Mouse (Mus musculus) hindbrain, embryonic 15.5 days (tissue): ENCODE results near the gene Gm10912. TPM values are rescaled to one million over a fixed set of nuclear protein-coding genes. Genes with fewer than 3 reads are reported as not detected.
A peak's percentile ranks its signal among the peaks of the same experiment; 100 is the strongest.
"Not testable (repeated sequence)": the region's sequence is repeated elsewhere in the genome, so short reads cannot be mapped to it uniquely, and the experiment has no call there.

Experiments used
- ATAC-seq: fragments of 200-750 bp; cut with Nextera tagmentation; 2 replicates; pipeline ENCODE4 v1.8.0; 2017; ENCODE audit warnings: low read depth, moderate number of reproducible peaks, moderate TSS enrichment; ENCODE audit not compliant: low FRiP score
- H3K27ac ChIP-seq: fragments of 300-500 bp; sonication (generic); replicated peaks from 2 replicates; pipeline ENCODE4 v1.5.1; 2015; ENCODE audit warnings: mild to moderate bottlenecking, inconsistent platforms
- H3K27me3 ChIP-seq: fragments of 300-500 bp; sonication (generic); 2 replicates; pipeline ENCODE4 v1.6.1; 2015; ENCODE audit warnings: control low read depth, inconsistent platforms
- H3K36me3 ChIP-seq: fragments of 300-500 bp; sonication (generic); 2 replicates; pipeline ENCODE4 v1.6.1; 2015; ENCODE audit warnings: control low read depth, inconsistent platforms
- H3K4me1 ChIP-seq: fragments of 300-500 bp; sonication (generic); replicated peaks from 2 replicates; pipeline ENCODE4 v1.6.1; 2015; ENCODE audit warnings: control low read depth, inconsistent platforms
- H3K4me2 ChIP-seq: fragments of 300-500 bp; sonication (generic); 2 replicates; pipeline ENCODE4 v1.6.1; 2015; ENCODE audit warnings: moderate library complexity, mild to moderate bottlenecking, inconsistent platforms
- H3K4me3 ChIP-seq: fragments of 300-500 bp; sonication (generic); 2 replicates; pipeline ENCODE4 v1.5.1; 2015; ENCODE audit warnings: mild to moderate bottlenecking, inconsistent platforms
- H3K9ac ChIP-seq: fragments of 300-500 bp; sonication (generic); 2 replicates; pipeline ENCODE4 v1.6.1; 2015; ENCODE audit warnings: inconsistent platforms
- H3K9me3 ChIP-seq: fragments of 300-500 bp; sonication (generic); 2 replicates; pipeline ENCODE4 v1.6.1; 2016; ENCODE audit warnings: control low read depth, inconsistent platforms
- WGBS: fragments of 180-500 bp; shearing (Covaris S2); methylation state at CpG from one replicate; pipeline ENCODE4 v1.1.7; 2015; 5-methylcytosine and 5-hydroxymethylcytosine counted together
- polyA plus RNA-seq: library from polyadenylated mRNA; unstranded; fragments of >200 nt; fragmentation: Nextera tagmentation; extraction: Ambion mirVana; gene quantifications from 2 replicates; pipeline ENCODE4 v1.2.1, GENCODE M21; 2015

Gm10912 gene
- not detected in 2 replicates for polyA plus RNA-seq

- not testable (repeated sequence) for H3K36me3 ChIP-seq, H3K9ac ChIP-seq, H3K27ac ChIP-seq, H3K4me3 ChIP-seq, H3K27me3 ChIP-seq, H3K4me2 ChIP-seq, ATAC-seq, H3K9me3 ChIP-seq, H3K4me1 ChIP-seq
- WGBS = 90% methylated on average over 6 of the region's 6 CpGs
Measured at GRCm38 (mm10) chr2:104065526-104065925, at the start of gene Gm10912. Gm10912 (plus strand) TSS chr2:104065826.

- Histone ChIP-seq H3K27ac (no peak overlapping the region), H3K4me2 (no peak overlapping the region), H3K9ac (no peak overlapping the region), H3K4me1 (no peaks in the 10 kb centered on the region; the same call in 1 of the 2 replicates), H3K4me3 (no peak overlapping the region), H3K27me3 (no peaks in the 10 kb centered on the region), H3K36me3 (no peaks in the 10 kb centered on the region), H3K9me3 (no peaks in the 10 kb centered on the region)
- 87% methylated on average over 7 of the region's 7 CpGs for WGBS
- no peak for ATAC-seq
Measured at GRCm38 (mm10) chr2:104023096-104023495, 42.5 kb upstream of the Gm10912 start.

GRCm38 (mm10) chr2:104024656-104025055, 41.0 kb upstream of the Gm10912 start:
- WGBS = 87% methylated on average over 4 of the region's 4 CpGs
- no peaks in the 10 kb centered on the region for H3K27me3 ChIP-seq
- ATAC-seq = no peak

GRCm38 (mm10) chr2:104027458-104028138, 38.0 kb upstream of the Gm10912 start, which contains the start of gene Fbxo3:
Fbxo3 (plus strand) TSS chr2:104027721.
- peak; percentile 96 for ATAC-seq

More at GRCm38 (mm10) chr2:104024656-104025055, 41.0 kb upstream of the Gm10912 start:
- H3K36me3 ChIP-seq = no peaks in the 10 kb centered on the region
- no peak overlapping the region for H3K9ac ChIP-seq
- H3K9me3 ChIP-seq = no peaks in the 10 kb centered on the region
- H3K4me3 ChIP-seq = no peak overlapping the region
- H3K27ac ChIP-seq = no peak overlapping the region
- no peak overlapping the region for H3K4me2 ChIP-seq
- H3K4me1 ChIP-seq = peaks cover 15% of the 10 kb centered on the region

GRCm38 (mm10) chr2:104028139-104028723, 37.4 kb upstream of the Gm10912 start, which contains the start of gene 4931422A03Rik:
4931422A03Rik (minus strand) TSS chr2:104028361.
- Histone ChIP-seq H3K4me2 (peak within 1 kb of the TSS; percentile 78), H3K9ac (peak within 1 kb of the TSS; percentile 99), H3K36me3 (peaks cover 6% of the 10 kb centered on the region), H3K27me3 (no peaks in the 10 kb centered on the region), H3K27ac (peak within 1 kb of the TSS; percentile 75), H3K4me3 (peak within 1 kb of the TSS; percentile 95), H3K9me3 (no peaks in the 10 kb centered on the region), H3K4me1 (peaks cover 23% of the 10 kb centered on the region)
- peak; percentile 66 for ATAC-seq
- WGBS = under 1% methylated on average over 32 of the region's 32 CpGs

More at GRCm38 (mm10) chr2:104027458-104028138, 38.0 kb upstream of the Gm10912 start, which contains the start of gene Fbxo3:
- Histone ChIP-seq H3K27ac (peak within 1 kb of the TSS; percentile 75), H3K27me3 (no peaks in the 10 kb centered on the region), H3K4me1 (peaks cover 23% of the 10 kb centered on the region), H3K36me3 (peaks cover 6% of the 10 kb centered on the region), H3K9me3 (no peaks in the 10 kb centered on the region), H3K4me3 (peak within 1 kb of the TSS; percentile 95), H3K9ac (peak within 1 kb of the TSS; percentile 99), H3K4me2 (peak within 1 kb of the TSS; percentile 78)
- WGBS = 1% methylated on average over 39 of the region's 44 CpGs

- Histone ChIP-seq H3K27me3 (no peaks in the 10 kb centered on the region), H3K4me2 (peak overlapping the region; percentile 78), H3K36me3 (peaks cover 12% of the 10 kb centered on the region), H3K27ac (no peak overlapping the region), H3K9me3 (no peaks in the 10 kb centered on the region), H3K9ac (peak overlapping the region; percentile 99), H3K4me3 (peak overlapping the region; percentile 95), H3K4me1 (peaks cover 23% of the 10 kb centered on the region)
- WGBS = 81% methylated on average over 2 of the region's 2 CpGs
- no peak for ATAC-seq
Measured at GRCm38 (mm10) chr2:104029074-104029473, 36.6 kb upstream of the Gm10912 start.

GRCm38 (mm10) chr2:104030381-104030780, 35.2 kb upstream of the Gm10912 start:
- H3K9me3 ChIP-seq = no peaks in the 10 kb centered on the region
- 91% methylated on average over 3 of the region's 3 CpGs for WGBS
- ATAC-seq = no peak
- no peak overlapping the region for H3K27ac ChIP-seq
- H3K9ac ChIP-seq = no peak overlapping the region
- H3K4me2 ChIP-seq = no peak overlapping the region
- H3K27me3 ChIP-seq = no peaks in the 10 kb centered on the region
- H3K4me1 ChIP-seq = peaks cover 23% of the 10 kb centered on the region
- H3K36me3 ChIP-seq = peaks cover 22% of the 10 kb centered on the region
- no peak overlapping the region for H3K4me3 ChIP-seq

- Histone ChIP-seq H3K4me1 (peaks cover 23% of the 10 kb centered on the region), H3K4me3 (no peak overlapping the region), H3K9ac (no peak overlapping the region), H3K27ac (no peak overlapping the region), H3K36me3 (peaks cover 35% of the 10 kb centered on the region), H3K9me3 (no peaks in the 10 kb centered on the region), H3K4me2 (no peak overlapping the region), H3K27me3 (no peaks in the 10 kb centered on the region)
- WGBS = 90% methylated on average over 3 of the region's 3 CpGs
- ATAC-seq = no peak
Measured at GRCm38 (mm10) chr2:104032056-104032455, 33.6 kb upstream of the Gm10912 start.

GRCm38 (mm10) chr2:104034832-104035472, 30.7 kb upstream of the Gm10912 start:
- Histone ChIP-seq H3K9me3 (no peaks in the 10 kb centered on the region), H3K27me3 (no peaks in the 10 kb centered on the region)
- ATAC-seq = peak; percentile 34; the same call in 1 of the 2 replicates

GRCm38 (mm10) chr2:104035595-104035994, 30.0 kb upstream of the Gm10912 start:
- H3K4me3 ChIP-seq = no peak overlapping the region

More at GRCm38 (mm10) chr2:104034832-104035472, 30.7 kb upstream of the Gm10912 start:
- Histone ChIP-seq H3K9ac (no peak overlapping the region), H3K36me3 (peaks cover 47% of the 10 kb centered on the region), H3K4me2 (no peak overlapping the region), H3K4me1 (peaks cover 5% of the 10 kb centered on the region), H3K4me3 (no peak overlapping the region), H3K27ac (no peak overlapping the region)
- WGBS = 33% methylated on average over 3 of the region's 3 CpGs

GRCm38 (mm10) chr2:104036316-104036715, 29.3 kb upstream of the Gm10912 start:
- ATAC-seq = no peak
- H3K4me1 ChIP-seq = no peaks in the 10 kb centered on the region
- WGBS = 62% methylated on average over 3 of the region's 3 CpGs
- peaks cover 52% of the 10 kb centered on the region for H3K36me3 ChIP-seq
- H3K27ac ChIP-seq = no peak overlapping the region
- H3K4me3 ChIP-seq = no peak overlapping the region
- H3K27me3 ChIP-seq = no peaks in the 10 kb centered on the region
- H3K4me2 ChIP-seq = no peak overlapping the region
- H3K9ac ChIP-seq = no peak overlapping the region
- no peaks in the 10 kb centered on the region for H3K9me3 ChIP-seq

More at GRCm38 (mm10) chr2:104035595-104035994, 30.0 kb upstream of the Gm10912 start:
- no peaks in the 10 kb centered on the region for H3K4me1 ChIP-seq
- no peak overlapping the region for H3K27ac ChIP-seq
- WGBS = 91% methylated on average over 6 of the region's 6 CpGs
- no peak overlapping the region for H3K4me2 ChIP-seq
- no peaks in the 10 kb centered on the region for H3K9me3 ChIP-seq
- peaks cover 49% of the 10 kb centered on the region for H3K36me3 ChIP-seq
- H3K27me3 ChIP-seq = no peaks in the 10 kb centered on the region
- H3K9ac ChIP-seq = no peak overlapping the region
- no peak for ATAC-seq

- Histone ChIP-seq H3K36me3 (peaks cover 49% of the 10 kb centered on the region), H3K27ac (no peak overlapping the region), H3K4me2 (no peak overlapping the region), H3K4me3 (no peak overlapping the region), H3K27me3 (no peaks in the 10 kb centered on the region), H3K9ac (no peak overlapping the region), H3K4me1 (no peaks in the 10 kb centered on the region), H3K9me3 (no peaks in the 10 kb centered on the region)
- no peak for ATAC-seq
- 44% methylated on average over 2 of the region's 2 CpGs for WGBS
Measured at GRCm38 (mm10) chr2:104038236-104038635, 27.4 kb upstream of the Gm10912 start.
